Mouse (Mus musculus) ES-E14 (cell line): ENCODE data around the gene Zfp366.

Experiments used
- CHD2 ChIP-seq: IDR thresholded peaks from 2 replicates; pipeline ENCODE4 v1.6.1; 2014; ENCODE audit warnings: mild to moderate bottlenecking, low read depth, low read length, inconsistent platforms
- MAFK ChIP-seq: IDR thresholded peaks from 2 replicates; pipeline ENCODE4 v1.6.1; 2014; ENCODE audit warnings: mild to moderate bottlenecking, low read depth, low read length, inconsistent platforms; ENCODE audit not compliant: insufficient read depth
- ZC3H11A ChIP-seq: IDR thresholded peaks from 2 replicates; pipeline ENCODE4 v1.6.1; 2012; ENCODE audit warnings: low read depth, mild to moderate bottlenecking, inconsistent platforms, low read length, borderline replicate concordance

DNA sequence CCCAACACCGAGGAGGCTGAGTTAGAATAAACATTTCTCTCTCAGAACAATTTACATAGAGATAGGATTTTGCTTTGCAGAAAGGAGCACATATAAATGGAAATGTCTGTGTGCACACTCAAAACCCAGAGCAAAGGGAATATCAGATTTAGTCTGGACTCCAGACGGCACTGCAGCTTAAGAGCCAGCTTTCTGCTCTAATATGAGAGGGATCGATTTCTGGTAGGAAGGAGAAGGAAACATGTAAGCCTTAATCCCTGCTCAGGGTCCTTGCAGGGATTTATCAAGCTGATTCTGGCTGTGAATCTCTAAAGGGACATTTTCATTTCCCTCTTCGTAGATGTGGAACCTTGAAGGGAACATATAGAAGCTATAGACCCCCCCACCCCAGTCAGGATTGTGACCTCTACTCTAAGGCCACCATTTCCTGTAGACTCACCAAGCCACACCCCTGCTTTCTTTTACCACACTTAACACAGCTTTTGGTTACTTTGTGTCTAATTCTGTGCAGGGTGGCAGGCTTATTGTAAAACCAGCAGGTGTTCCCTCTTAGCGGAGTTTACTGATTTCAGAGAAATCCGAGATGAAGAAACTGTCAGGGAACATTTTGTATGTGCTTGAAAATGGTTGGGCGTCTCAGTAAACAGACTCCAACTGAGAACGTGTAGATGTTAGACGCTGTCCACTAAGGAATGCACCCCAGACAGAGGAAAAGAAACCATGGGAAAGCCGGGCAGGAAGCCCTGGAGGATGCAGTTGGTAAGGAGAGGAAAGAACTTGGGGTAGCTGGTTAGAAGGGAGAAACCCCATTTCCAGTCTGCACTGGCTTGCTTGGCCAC, 20.9 kb upstream of the Zfp366 start:
- no peak for TF ChIP-seq CHD2
- TF ChIP-seq MAFK, result no peak
- no peak for TF ChIP-seq ZC3H11A
